Mouse (Mus musculus) macrophage (primary cell): Measurements from ENCODE around the gene Cdk6. TPM values are rescaled to one million over a fixed set of nuclear protein-coding genes. Genes with fewer than 3 reads are reported as not detected.
A peak's percentile ranks its signal among the peaks of the same experiment; 100 is the strongest.
"Not testable (repeated sequence)": the region's sequence is repeated elsewhere in the genome, so short reads cannot be mapped to it uniquely, and the experiment has no call there.

Experiments used
- H3K27ac ChIP-seq: fragments of 350-480 bp; formaldehyde crosslinking; 2 replicates; pipeline ENCODE4 v1.9.0; 2021
- H3K36me3 ChIP-seq: fragments of 350-480 bp; formaldehyde crosslinking; 2 replicates; pipeline ENCODE4 v1.9.0; 2021; ENCODE audit errors: inconsistent target
- H3K4me3 ChIP-seq: fragments of 350-480 bp; formaldehyde crosslinking; 2 replicates; pipeline ENCODE4 v1.9.0; 2021; ENCODE audit errors: inconsistent target
- H3K79me2 ChIP-seq: fragments of 350-480 bp; formaldehyde crosslinking; 2 replicates; pipeline ENCODE4 v1.9.0; 2021; ENCODE audit errors: inconsistent target
- WGBS: methylation state at CpG from one replicate; pipeline ENCODE4 v1.1.7; 2026; ENCODE audit warnings: inconsistent platforms; ENCODE audit not compliant: missing documents; 5-methylcytosine and 5-hydroxymethylcytosine counted together
- polyA plus RNA-seq: library from polyadenylated mRNA; stranded (reverse); fragments of 250-400 nt; gene quantifications from 3 replicates; pipeline ENCODE4 v1.2.4, GENCODE M21; 2018; ENCODE audit warnings: inconsistent platforms

The Cdk6 gene
- polyA plus RNA-seq, 1 experiment from 2014 or later, result 24.2 TPM

DNA sequence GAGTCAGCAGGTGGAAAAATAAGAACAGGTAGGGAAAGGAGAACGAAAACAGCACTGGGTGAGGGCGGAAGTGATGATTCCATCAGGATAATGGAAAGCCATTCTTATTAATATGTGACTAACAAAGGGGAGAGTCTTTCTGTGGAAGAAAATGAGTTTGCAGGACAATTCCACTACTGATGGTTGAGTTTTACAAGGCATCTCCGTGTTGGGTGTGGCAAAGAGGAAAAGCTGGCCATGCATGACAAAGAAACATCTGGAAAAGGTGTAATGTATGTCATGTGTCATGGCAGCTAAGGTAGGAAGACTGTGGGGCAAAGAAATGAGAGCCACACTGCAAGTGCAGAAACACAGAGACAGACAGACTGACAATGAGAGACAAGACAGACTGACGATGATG, 8.3 kb upstream of the Cdk6 start:
- WGBS, result 95% methylated on average over 4 of the region's 4 CpGs
- H3K4me3 ChIP-seq, result not testable (repeated sequence)

DNA sequence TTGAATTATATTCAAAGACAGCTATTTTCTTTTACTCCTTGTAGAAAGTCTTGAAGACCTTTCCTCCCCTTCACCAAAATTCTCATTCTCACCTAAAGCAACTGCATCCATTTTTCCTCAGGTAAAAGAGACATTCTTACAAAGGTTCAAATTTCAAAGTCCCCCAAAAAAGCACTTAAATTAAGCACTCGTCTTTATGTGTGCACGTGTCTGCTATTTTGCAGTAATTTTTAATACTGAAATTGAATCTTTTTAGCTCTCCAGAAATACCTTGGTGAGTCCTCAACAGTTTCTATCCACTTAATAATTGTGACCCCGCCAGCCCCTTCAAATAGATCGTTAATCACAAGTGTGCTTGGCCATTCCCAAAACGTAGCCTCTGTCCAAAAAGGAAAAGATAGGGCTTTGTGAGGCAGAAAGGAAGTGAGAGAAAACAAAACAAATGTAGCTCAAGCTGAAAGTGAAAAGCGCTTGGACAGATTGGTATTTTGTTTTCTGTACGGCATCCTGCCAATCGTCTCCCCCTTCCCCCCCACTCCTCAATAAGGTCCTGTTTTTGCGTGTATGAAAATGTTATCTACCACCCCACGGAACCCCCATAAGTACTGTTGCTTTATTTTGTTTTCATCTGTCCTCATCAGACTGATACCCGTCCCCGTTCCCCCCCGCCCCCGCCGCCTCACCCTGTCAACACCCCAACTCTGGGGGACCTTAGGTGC, 786 bp upstream of the Cdk6 start:
- H3K36me3 ChIP-seq, result not testable (repeated sequence)
- Histone ChIP-seq H3K4me3 (peak overlapping the region; percentile 82), H3K79me2 (peaks cover 30% of the 10 kb centered on the region), H3K27ac (peak overlapping the region; percentile 45)
- WGBS, result 9% methylated on average over 11 of the region's 15 CpGs

More for the DNA sequence above, 8.3 kb upstream of the Cdk6 start:
- not testable (repeated sequence) for H3K79me2 ChIP-seq, H3K27ac ChIP-seq, H3K36me3 ChIP-seq

DNA sequence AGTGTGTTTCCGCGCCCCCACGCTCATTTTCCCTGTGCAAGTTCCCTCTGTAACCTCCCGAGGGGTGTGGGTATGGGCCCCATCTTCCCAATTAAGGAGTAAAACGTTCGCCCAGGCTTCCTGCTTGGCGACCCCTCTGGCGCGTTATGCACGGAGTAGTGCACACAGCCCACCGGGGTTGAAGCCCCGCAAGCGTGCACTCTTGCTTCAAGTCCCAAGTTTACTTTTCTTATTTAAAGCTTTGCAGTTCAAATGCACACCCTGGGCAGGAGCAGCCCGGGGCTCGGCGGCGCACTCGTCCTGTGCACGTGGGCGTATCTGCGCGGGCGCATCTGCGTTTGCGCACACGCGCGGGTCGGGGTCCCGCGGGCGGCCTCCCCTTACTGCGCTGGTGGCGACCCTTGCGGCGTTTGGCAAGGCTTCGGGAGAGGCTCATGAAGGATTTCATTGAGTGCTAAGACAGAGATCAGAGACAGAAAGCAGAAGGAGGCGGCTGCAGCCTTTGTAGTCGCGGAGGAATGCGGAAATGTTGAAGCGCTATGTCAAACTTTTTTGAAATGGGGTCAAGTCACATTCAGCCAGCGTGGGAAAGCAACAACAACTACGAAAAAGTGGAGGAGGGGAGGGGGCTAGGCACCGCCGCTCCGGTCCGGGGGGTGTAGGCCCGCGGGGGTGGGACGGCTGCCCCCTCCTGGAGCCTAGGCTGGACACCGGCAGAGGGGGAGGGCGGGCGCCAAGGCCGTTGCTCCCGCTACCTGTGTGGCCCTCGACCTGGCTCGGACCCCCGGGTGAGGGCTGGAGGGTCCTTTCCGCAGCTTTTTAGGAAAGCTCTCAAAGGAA, 866 bp downstream of the Cdk6 start:
- under 1% methylated on average over 46 of the region's 60 CpGs for WGBS
- Histone ChIP-seq H3K4me3 (peak overlapping the region; percentile 82), H3K27ac (peak overlapping the region; percentile 86), H3K36me3 (peaks cover 5% of the 10 kb centered on the region; the same call in 1 of the 2 replicates), H3K79me2 (peaks cover 46% of the 10 kb centered on the region)

DNA sequence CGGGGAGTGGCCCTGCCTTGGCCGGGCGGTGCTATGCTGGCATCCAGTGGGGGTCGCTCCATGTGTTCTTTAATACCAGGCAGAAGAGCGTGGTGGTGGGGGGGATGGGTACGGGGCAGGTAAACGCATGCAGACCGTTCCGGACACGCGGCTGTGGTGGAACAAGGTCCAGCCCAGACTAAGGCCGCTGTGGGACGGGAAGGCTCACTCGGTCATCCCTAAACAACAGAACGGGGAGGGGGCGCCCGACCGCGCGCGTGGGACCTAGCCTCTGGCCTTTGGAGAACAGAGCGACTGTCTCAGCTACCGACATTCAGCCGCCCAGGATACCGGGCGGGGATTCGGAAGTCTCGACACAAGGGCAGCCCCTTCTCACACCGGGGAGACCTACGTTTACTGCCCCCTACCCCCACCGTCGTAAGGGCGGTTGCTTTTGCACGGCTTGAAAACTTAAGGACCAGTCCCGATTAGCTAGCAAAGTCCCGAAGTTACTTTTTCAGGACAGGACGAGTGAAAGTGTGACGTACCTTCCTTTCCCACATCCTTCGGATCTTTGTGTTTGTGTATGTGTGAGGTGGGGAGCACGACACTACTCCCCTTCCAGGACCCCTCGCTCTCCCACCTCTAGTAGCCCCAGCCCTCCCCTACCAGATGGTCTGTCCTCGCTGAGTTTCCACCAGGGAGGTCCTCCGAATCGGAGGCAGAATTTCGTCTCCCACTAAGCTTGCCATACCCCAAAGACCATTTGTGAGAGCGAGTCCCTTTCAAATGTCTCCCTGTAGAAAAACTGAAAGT, 1.7 kb downstream of the Cdk6 start:
- Histone ChIP-seq H3K27ac (peak overlapping the region; percentile 86), H3K4me3 (peak overlapping the region; percentile 82), H3K36me3 (peaks cover 6% of the 10 kb centered on the region; the same call in 1 of the 2 replicates), H3K79me2 (peaks cover 54% of the 10 kb centered on the region)
- under 1% methylated on average over 46 of the region's 46 CpGs for WGBS

DNA sequence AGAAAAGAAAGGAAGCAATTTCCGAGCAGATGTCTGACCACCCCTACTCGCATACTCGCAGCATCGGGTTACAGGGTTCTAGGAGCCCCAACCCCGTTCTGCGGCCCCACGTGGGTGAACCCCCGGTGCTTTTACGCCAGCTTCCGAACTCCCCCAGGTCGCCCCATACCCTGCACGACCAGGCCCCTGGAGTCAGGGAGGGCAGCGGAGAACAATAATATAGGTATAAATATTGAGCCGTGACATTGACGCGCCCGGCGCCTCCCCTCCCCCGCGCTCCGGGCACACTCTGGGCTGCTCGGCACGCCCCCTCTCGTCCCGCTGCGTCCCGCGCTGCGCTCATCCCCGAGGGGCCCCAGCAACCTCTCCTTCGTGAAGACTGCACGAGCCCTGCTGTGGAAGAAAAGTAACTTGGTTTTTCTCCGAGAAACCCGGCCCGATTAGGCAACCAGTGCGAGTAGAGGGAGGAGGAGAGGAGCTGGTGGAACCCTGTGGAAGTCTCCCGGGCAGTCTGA, 2.3 kb downstream of the Cdk6 start:
- peak overlapping the region; percentile 86 for H3K27ac ChIP-seq
- H3K4me3 ChIP-seq, result peak overlapping the region; percentile 82
- 1% methylated on average over 32 of the region's 37 CpGs for WGBS
- H3K36me3 ChIP-seq, result peaks cover 6% of the 10 kb centered on the region; the same call in 1 of the 2 replicates
- H3K79me2 ChIP-seq, result peaks cover 61% of the 10 kb centered on the region

DNA sequence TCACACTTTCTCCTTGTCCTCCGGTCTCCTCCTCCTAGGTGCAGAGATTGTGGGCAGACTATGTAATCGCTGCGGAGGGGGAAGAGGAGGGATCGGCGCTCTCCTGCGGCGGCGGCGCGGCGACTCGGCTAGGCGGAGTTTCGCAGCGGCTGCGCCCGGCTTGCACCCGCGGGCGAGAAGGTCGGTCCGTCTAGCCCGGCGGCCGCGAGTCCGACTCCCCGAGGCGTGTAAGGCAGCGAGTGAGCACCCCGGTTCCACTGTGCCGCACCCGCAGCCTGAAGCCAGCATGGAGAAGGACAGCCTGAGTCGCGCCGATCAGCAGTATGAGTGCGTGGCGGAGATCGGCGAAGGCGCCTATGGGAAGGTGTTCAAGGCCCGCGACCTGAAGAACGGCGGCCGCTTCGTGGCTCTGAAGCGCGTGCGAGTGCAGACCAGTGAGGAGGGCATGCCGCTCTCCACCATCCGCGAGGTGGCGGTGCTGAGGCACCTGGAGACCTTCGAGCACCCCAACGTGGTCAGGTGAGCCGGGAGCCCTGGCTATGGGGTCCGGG, 2.9 kb downstream of the Cdk6 start:
- H3K4me3 ChIP-seq, result peak overlapping the region; percentile 82
- H3K79me2 ChIP-seq, result peaks cover 66% of the 10 kb centered on the region
- H3K27ac ChIP-seq, result peak overlapping the region; percentile 86
- 1% methylated on average over 54 of the region's 58 CpGs for WGBS
- peaks cover 6% of the 10 kb centered on the region; the same call in 1 of the 2 replicates for H3K36me3 ChIP-seq

DNA sequence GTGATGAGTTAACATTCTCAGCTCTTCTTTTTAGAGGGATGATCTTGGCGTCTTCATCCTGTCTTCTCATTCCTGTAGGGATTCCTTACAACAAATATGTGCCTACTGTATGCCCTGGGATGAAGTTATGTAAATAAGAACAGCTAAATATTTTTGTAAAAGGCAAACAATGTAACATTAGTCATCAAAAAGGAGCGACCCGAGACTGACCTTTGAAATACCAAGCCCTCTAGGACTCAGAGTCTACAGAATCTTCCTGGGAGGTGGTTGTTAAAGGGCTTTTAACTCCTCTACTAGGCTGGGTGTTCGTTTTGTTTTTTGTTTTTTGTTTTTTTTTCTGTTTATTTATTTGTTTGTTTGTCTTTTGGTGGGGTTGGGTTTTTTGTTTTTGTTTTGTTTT, 4.3 kb downstream of the Cdk6 start:
- H3K27ac ChIP-seq, H3K36me3 ChIP-seq: not testable (repeated sequence)
- Histone ChIP-seq H3K4me3 (peak overlapping the region; percentile 82; the same call in 1 of the 2 replicates), H3K79me2 (peaks cover 80% of the 10 kb centered on the region)
- WGBS, result 46% methylated on average over 4 of the region's 4 CpGs

DNA sequence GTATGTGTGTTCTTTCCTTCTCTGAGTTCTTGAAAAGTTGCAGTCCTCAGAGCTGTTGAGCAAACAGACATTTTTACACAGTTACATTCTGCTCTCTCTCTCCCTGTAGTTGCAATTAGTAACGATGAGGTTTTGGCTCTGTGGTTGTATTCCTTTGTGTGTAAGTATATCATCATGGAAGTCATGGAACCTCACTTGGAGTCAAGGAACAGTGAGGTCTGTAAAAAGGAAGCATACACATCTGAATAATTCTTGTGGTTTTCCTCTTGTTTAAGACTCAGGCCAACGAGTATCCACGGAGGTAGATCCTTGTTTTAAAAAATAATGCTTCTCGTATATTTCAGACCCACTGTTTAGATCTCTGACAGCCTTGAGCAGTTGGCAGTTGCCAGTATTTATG, 8.1 kb downstream of the Cdk6 start:
- not testable (repeated sequence) for H3K4me3 ChIP-seq, H3K27ac ChIP-seq
- WGBS, result 5% methylated on average over 4 of the region's 4 CpGs
- Histone ChIP-seq H3K79me2 (peaks cover 100% of the 10 kb centered on the region), H3K36me3 (peaks cover 11% of the 10 kb centered on the region; the same call in 1 of the 2 replicates)

DNA sequence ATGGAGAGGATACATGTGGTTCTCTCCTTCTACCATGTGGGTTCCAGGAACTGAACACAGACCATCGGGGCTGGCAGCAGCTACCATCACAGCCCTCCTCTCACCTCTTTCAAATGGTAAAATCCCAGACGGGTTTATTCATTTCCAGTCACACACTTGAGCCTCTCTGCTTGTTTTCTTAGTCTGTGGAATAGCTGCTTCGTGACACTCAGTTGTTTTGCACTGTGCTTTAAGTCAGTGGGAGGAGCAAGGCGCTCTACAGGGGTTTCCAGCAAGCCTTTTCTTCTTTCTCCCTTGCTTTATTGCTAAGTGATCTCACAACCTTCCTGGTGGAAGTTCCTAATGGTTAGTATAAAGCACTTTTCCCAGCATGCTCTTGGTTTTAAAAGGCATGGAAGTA, 10.6 kb downstream of the Cdk6 start:
- peaks cover 100% of the 10 kb centered on the region for H3K79me2 ChIP-seq
- H3K36me3 ChIP-seq, H3K27ac ChIP-seq, H3K4me3 ChIP-seq: not testable (repeated sequence)
- WGBS, result 71% methylated on average over 4 of the region's 4 CpGs

DNA sequence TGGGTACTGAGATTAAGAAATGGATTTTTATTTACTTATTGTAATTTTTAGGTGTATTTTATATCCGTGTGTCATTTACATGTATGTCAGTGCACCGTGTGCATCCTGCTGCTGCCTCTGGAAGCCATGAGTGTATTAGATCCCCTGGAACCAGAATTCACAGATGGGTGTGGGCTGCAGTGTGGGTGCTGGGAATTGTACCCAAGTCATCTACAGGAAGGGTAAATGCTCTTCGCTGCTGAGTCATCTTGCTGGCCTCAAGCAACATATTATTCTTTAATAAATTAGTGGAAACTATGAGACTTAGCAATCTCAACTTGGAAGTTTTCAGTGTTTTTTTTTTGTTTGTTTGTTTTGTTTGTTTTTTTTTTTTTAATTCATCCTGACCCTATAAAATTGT, 11.0 kb downstream of the Cdk6 start:
- 83% methylated on average over 3 of the region's 3 CpGs for WGBS
- Histone ChIP-seq H3K36me3 (0 out of 2 replicates have a peak, but pooled peaks cover 5% of the 10 kb centered on the region), H3K4me3 (no peak overlapping the region), H3K27ac (no peak overlapping the region), H3K79me2 (peaks cover 100% of the 10 kb centered on the region)

DNA sequence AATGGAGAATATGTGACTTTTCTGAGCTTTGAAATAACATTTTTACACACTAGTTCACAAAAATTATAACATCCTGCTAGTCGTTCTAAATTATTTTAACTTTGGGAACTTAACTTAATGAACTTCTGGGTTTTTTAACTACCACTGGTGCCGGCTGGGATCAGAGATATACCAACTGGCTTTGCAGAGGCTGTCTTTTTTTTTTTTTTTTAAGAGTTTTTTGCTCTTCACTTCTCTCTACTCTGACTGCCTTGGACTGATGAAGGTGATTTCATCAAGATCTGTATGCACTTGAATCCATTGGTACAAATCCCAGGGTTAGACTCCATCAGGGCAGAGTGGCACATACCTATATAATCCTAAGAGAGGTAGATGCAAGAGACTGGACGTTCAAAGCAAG, 11.5 kb downstream of the Cdk6 start:
- no peak overlapping the region for H3K4me3 ChIP-seq
- peaks cover 100% of the 10 kb centered on the region for H3K79me2 ChIP-seq
- 81% methylated on average over 3 of the region's 3 CpGs for WGBS
- H3K27ac ChIP-seq, result no peak overlapping the region
- 0 out of 2 replicates have a peak, but pooled peaks cover 5% of the 10 kb centered on the region for H3K36me3 ChIP-seq

DNA sequence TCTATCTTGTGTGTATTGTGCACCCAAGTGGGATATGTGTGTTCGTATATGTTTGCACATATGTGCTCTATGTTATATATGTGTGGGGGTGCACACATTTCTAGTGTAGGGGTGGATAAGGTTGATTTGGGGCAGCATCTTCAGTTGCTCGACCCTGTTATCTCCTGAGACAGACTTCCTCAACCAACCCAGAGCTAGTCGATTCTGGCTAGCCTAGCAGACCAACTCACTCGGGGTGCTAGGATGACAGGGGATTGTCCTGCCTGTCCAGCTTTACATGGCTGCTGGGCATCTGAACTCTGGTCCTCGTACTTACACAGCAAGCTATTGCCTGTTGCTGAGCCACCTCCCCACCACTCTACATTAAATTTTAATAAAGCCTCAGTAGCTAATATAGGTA, 13.0 kb downstream of the Cdk6 start:
- H3K36me3 ChIP-seq, result 0 out of 2 replicates have a peak, but pooled peaks cover 5% of the 10 kb centered on the region
- H3K4me3 ChIP-seq, result no peak overlapping the region
- no peak overlapping the region for H3K27ac ChIP-seq
- peaks cover 94% of the 10 kb centered on the region for H3K79me2 ChIP-seq
- WGBS, result 50% methylated on average over 5 of the region's 5 CpGs

DNA sequence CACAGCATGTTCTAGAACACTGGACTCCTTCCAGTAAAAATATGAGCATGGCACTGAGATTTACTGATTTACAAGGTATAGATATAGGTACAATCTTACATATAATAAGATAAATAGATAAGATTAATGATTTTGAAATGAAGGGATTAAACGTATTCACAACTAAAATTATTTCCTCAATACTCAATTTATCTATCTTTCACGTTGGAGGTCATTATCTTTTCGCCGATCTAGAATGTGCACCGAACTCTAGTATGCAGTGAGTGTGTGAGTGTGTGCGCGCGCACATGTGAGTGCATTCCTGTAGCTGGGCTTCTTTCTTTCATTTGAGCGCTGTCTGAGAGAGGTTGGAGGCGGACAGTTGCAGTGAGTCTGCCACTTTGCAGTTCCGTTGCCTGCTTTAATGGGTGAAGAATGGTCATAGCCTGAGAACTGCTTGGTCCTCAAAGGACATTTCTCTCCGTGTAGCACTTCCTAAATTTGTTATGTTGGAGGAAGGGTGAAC, 13.8 kb downstream of the Cdk6 start:
- peak overlapping the region; percentile 12; the same call in 1 of the 2 replicates for H3K27ac ChIP-seq
- H3K79me2 ChIP-seq, result peaks cover 92% of the 10 kb centered on the region
- no peak overlapping the region for H3K4me3 ChIP-seq
- 0 out of 2 replicates have a peak, but pooled peaks cover 5% of the 10 kb centered on the region for H3K36me3 ChIP-seq
- 83% methylated on average over 11 of the region's 12 CpGs for WGBS
